Mouse (Mus musculus) stomach, postnatal 0 days (tissue): ENCODE results near the gene Zbtb46. TPM values are rescaled to one million over a fixed set of nuclear protein-coding genes. Genes with fewer than 3 reads are reported as not detected.

Experiments used
- ATAC-seq: fragments of 200-750 bp; cut with Nextera tagmentation; 2 replicates; pipeline ENCODE4 v1.8.0; 2017; ENCODE audit not compliant: low FRiP score, low TSS enrichment
- DNase-seq: peaks from one replicate; pipeline ENCODE4 v3.0.0-alpha.2; 2016; ENCODE audit warnings: low spot score
- H3K27ac ChIP-seq: fragments of 300-500 bp; sonication (generic); replicated peaks from 2 replicates; pipeline ENCODE4 v1.5.1; 2014; ENCODE audit warnings: mild to moderate bottlenecking, control low read depth
- H3K27me3 ChIP-seq: fragments of 300-500 bp; sonication (generic); 2 replicates; pipeline ENCODE4 v1.6.1; 2014; ENCODE audit warnings: low read length; ENCODE audit not compliant: control insufficient read depth, insufficient read depth
- H3K36me3 ChIP-seq: fragments of 300-500 bp; sonication (generic); 2 replicates; pipeline ENCODE4 v1.6.1; 2014; ENCODE audit warnings: low read length, mixed read lengths; ENCODE audit not compliant: control insufficient read depth, insufficient read depth
- H3K4me1 ChIP-seq: fragments of 300-500 bp; sonication (generic); replicated peaks from 2 replicates; pipeline ENCODE4 v1.6.1; 2014; ENCODE audit warnings: antibody characterized with exemption; ENCODE audit not compliant: control insufficient read depth, insufficient read depth
- H3K4me2 ChIP-seq: fragments of 300-500 bp; sonication (generic); replicated peaks from 2 replicates; pipeline ENCODE4 v1.6.1; 2014; ENCODE audit warnings: low read depth, mild to moderate bottlenecking, control low read depth, moderate library complexity
- H3K4me3 ChIP-seq: fragments of 300-500 bp; sonication (generic); 2 replicates; pipeline ENCODE4 v1.5.1; 2014; ENCODE audit warnings: low read depth, low read length, control low read depth
- H3K9ac ChIP-seq: fragments of 300-500 bp; sonication (generic); 2 replicates; pipeline ENCODE4 v1.6.1; 2014; ENCODE audit warnings: mild to moderate bottlenecking, low read length, control low read depth, mixed read lengths
- H3K9me3 ChIP-seq: fragments of 300-500 bp; sonication (generic); 2 replicates; pipeline ENCODE4 v1.6.1; 2016; ENCODE audit warnings: low read length; ENCODE audit not compliant: control insufficient read depth
- CTCF ChIP-seq: IDR thresholded peaks from 2 replicates; pipeline ENCODE4 v1.5.1; 2016; ENCODE audit warnings: antibody characterized with exemption, low read depth, mild to moderate bottlenecking, moderate library complexity
- EP300 ChIP-seq: optimal IDR thresholded peaks from 2 replicates; pipeline ENCODE3; 2016; ENCODE audit warnings: antibody characterized with exemption
- WGBS: fragments of 180-500 bp; shearing (Covaris S2); extraction: QIAGEN DNeasy Blood & Tissue Kit; methylation state at CpG from one replicate; pipeline ENCODE4 v1.1.7; 2014; 5-methylcytosine and 5-hydroxymethylcytosine counted together
- polyA plus RNA-seq: library from polyadenylated mRNA; unstranded; fragments of >200 nt; fragmentation: Nextera tagmentation; extraction: Ambion mirVana; gene quantifications from 2 replicates; pipeline ENCODE4 v1.2.1, GENCODE M21; 2015

Gene Zbtb46
- polyA plus RNA-seq, 1 experiment from 2014 or later, result 2.4 TPM

DNA sequence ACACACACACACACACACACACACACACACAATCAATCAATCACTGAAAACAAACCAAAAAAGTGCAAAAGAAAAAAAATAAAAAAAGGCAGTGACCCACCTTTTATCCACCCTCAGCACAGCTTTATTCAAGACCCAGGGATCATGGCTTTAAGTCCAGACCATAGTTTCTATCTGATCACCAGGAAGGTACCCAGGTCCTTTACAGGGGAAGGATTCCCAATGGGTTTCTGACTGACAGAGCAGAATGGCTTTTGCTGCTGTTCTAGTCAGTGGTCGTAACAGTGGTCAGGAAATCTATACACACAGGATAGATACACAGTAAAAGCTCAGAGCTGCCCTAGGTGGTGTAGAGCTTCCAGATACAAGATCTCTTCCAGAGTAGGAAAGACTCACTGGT, 26.5 kb upstream of the Zbtb46 start:
- Histone ChIP-seq H3K4me2 (no peak overlapping the region), H3K9ac (no peak overlapping the region), H3K9me3 (no peaks in the 10 kb centered on the region), H3K27ac (no peak overlapping the region), H3K4me1 (no peaks in the 10 kb centered on the region), H3K36me3 (no peaks in the 10 kb centered on the region), H3K4me3 (no peak overlapping the region), H3K27me3 (no peaks in the 10 kb centered on the region)
- DNase-seq (no peak), ATAC-seq (no peak)
- no peak for TF ChIP-seq CTCF
- TF ChIP-seq EP300, result no peak
- WGBS, result 15% methylated on average over 1 of the region's 1 CpGs

GRCm38 (mm10) chr2:181484456-181485233, 25.4 kb upstream of the Zbtb46 start:
- Histone ChIP-seq H3K4me1 (no peaks in the 10 kb centered on the region), H3K27ac (no peak overlapping the region), H3K9me3 (no peaks in the 10 kb centered on the region), H3K4me2 (no peak overlapping the region), H3K4me3 (no peak overlapping the region), H3K9ac (no peak overlapping the region), H3K27me3 (no peaks in the 10 kb centered on the region), H3K36me3 (no peaks in the 10 kb centered on the region)
- TF ChIP-seq CTCF, result no peak
- no peak for TF ChIP-seq EP300
- no peak for DNase-seq
- no peak for ATAC-seq
- WGBS, result 84% methylated on average over 6 of the region's 6 CpGs

DNA sequence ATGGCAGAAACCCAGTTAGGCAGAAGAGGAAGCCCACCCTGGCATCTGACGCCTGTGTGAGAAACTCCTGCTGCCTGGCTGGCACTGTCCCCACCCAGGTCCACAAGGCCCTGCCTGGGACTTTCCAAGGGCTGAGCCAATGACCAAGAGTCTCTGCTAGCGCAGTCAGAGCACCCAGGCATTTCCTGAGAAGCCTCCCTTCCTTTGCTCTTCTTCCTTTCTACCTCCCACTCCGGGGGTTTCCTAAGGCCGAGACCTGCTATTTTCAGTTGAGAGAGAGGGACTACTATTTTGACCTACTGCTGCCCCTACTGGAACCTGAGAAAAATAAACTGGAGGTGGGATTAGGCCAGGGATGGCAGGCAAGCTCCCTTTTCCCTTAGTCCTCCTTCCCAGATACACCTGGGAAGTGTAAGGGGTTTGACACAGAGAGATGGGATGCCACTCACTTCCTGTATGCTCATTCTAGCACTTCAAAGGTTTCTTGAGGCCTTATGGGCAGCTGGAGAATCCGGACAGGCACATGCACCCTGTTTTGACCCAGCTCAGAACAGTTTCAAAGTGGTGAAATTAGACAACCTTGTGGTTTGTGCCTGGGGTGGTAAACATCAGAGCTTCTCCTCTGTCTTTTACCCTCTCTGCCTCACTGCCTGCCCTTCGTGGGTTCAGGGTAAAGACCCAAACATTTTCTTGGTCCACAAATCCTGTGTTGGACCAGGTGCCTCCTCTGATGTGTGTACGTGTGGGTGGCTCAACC, 24.5 kb upstream of the Zbtb46 start:
- ATAC-seq (no peak), DNase-seq (peak; percentile 28)
- H3K4me1 ChIP-seq, result no peaks in the 10 kb centered on the region
- H3K9me3 ChIP-seq, result no peaks in the 10 kb centered on the region
- no peaks in the 10 kb centered on the region for H3K27me3 ChIP-seq
- no peaks in the 10 kb centered on the region for H3K36me3 ChIP-seq
- WGBS, result 23% methylated on average over 7 of the region's 7 CpGs
- no peak overlapping the region for H3K27ac ChIP-seq
- TF ChIP-seq CTCF (peak; percentile 49), EP300 (no peak)
- no peak overlapping the region for H3K4me2 ChIP-seq
- no peak overlapping the region for H3K4me3 ChIP-seq
- H3K9ac ChIP-seq, result no peak overlapping the region

- Histone ChIP-seq H3K4me3 (no peak overlapping the region), H3K9ac (no peak overlapping the region), H3K27ac (no peak overlapping the region), H3K4me1 (no peaks in the 10 kb centered on the region), H3K9me3 (no peaks in the 10 kb centered on the region), H3K27me3 (no peaks in the 10 kb centered on the region), H3K4me2 (no peak overlapping the region), H3K36me3 (no peaks in the 10 kb centered on the region)
- WGBS, result 35% methylated on average over 2 of the region's 2 CpGs
- ATAC-seq (no peak), DNase-seq (no peak)
- no peak for TF ChIP-seq EP300
- no peak for TF ChIP-seq CTCF
Measured at GRCm38 (mm10) chr2:181483120-181483519, 23.9 kb upstream of the Zbtb46 start.

GRCm38 (mm10) chr2:181472256-181472827, 13.1 kb upstream of the Zbtb46 start:
- Histone ChIP-seq H3K27me3 (no peaks in the 10 kb centered on the region), H3K4me3 (no peak overlapping the region), H3K9ac (no peak overlapping the region), H3K36me3 (no peaks in the 10 kb centered on the region), H3K4me2 (no peak overlapping the region), H3K4me1 (no peaks in the 10 kb centered on the region; the same call in 1 of the 2 replicates), H3K27ac (no peak overlapping the region), H3K9me3 (no peaks in the 10 kb centered on the region)
- 71% methylated on average over 1 of the region's 1 CpGs for WGBS
- DNase-seq (no peak), ATAC-seq (0 out of 2 replicates have a peak, but pooled peaks have one; percentile 15)
- TF ChIP-seq EP300, result no peak
- TF ChIP-seq CTCF, result no peak
